Mouse (Mus musculus) adrenal gland, postnatal 0 days (tissue): ENCODE results near the gene Mei4. TPM values are rescaled to one million over a fixed set of nuclear protein-coding genes. Genes with fewer than 3 reads are reported as not detected.

Experiments used
- polyA plus RNA-seq: library from polyadenylated mRNA; unstranded; fragments of >200 nt; fragmentation: Nextera tagmentation; extraction: Ambion mirVana; gene quantifications from 2 replicates; pipeline ENCODE4 v1.2.1, GENCODE M21; 2015

Mei4 gene
- polyA plus RNA-seq: 0.18 and 0.28 TPM in 2 replicates

GRCm38 (mm10) chr9:81863181-81863887 is at the start of gene Mei4:
TSS of gene Mei4 (plus strand) at chr9:81863670.

Other genes starting within 250 kb of the Mei4 start
- gene Htr1b, start 229.8 kb upstream of the Mei4 start, polyA plus RNA-seq: 0.38 and 0.77 TPM in 2 replicates